Mouse (Mus musculus) heart, embryonic 11.5 days (tissue): Measurements from ENCODE around the gene S100a7a. TPM values are rescaled to one million over a fixed set of nuclear protein-coding genes. Genes with fewer than 3 reads are reported as not detected.

Experiments used
- ATAC-seq: fragments of 200-750 bp; cut with Nextera tagmentation; replicated peaks from 2 replicates; pipeline ENCODE4 v1.8.0; 2017; ENCODE audit warnings: moderate library complexity; ENCODE audit not compliant: insufficient number of reproducible peaks, low FRiP score, low TSS enrichment
- H3K27ac ChIP-seq: fragments of 300-500 bp; sonication (generic); 2 replicates; pipeline ENCODE4 v1.5.1; 2014; ENCODE audit warnings: mild to moderate bottlenecking, low read depth, low read length
- H3K27me3 ChIP-seq: fragments of 300-500 bp; sonication (generic); 2 replicates; pipeline ENCODE4 v1.6.1; 2014; ENCODE audit warnings: mild to moderate bottlenecking, low read length, mixed read lengths; ENCODE audit not compliant: control insufficient read depth, insufficient read depth
- H3K36me3 ChIP-seq: fragments of 300-500 bp; sonication (generic); 2 replicates; pipeline ENCODE4 v1.6.1; 2014; ENCODE audit warnings: mild to moderate bottlenecking, low read length, moderate library complexity, mixed read lengths; ENCODE audit not compliant: control insufficient read depth, insufficient read depth
- H3K4me1 ChIP-seq: fragments of 300-500 bp; sonication (generic); 2 replicates; pipeline ENCODE4 v1.6.1; 2014; ENCODE audit warnings: low read length; ENCODE audit not compliant: control insufficient read depth, insufficient read depth
- H3K4me2 ChIP-seq: fragments of 300-500 bp; sonication (generic); 2 replicates; pipeline ENCODE4 v1.6.1; 2014; ENCODE audit warnings: mild to moderate bottlenecking, moderate library complexity
- H3K4me3 ChIP-seq: fragments of 300-500 bp; sonication (generic); 2 replicates; pipeline ENCODE4 v1.5.1; 2014; ENCODE audit warnings: low read depth, low read length
- H3K9ac ChIP-seq: fragments of 300-500 bp; sonication (generic); 2 replicates; pipeline ENCODE4 v1.6.1; 2014; ENCODE audit warnings: mild to moderate bottlenecking, low read depth, low read length, moderate library complexity
- H3K9me3 ChIP-seq: fragments of 300-500 bp; sonication (generic); replicated peaks from 2 replicates; pipeline ENCODE4 v1.6.1; 2016; ENCODE audit warnings: low read length; ENCODE audit not compliant: control insufficient read depth
- WGBS: fragments of 180-500 bp; shearing (Covaris S2); extraction: QIAGEN DNeasy Blood & Tissue Kit; methylation state at CpG from one replicate; pipeline ENCODE4 v1.1.7; 2014; ENCODE audit not compliant: insufficient replicate concordance; 5-methylcytosine and 5-hydroxymethylcytosine counted together
- polyA plus RNA-seq: library from polyadenylated mRNA; unstranded; fragments of >200 nt; fragmentation: Nextera tagmentation; extraction: Ambion mirVana; gene quantifications from 2 replicates; pipeline ENCODE4 v1.2.1, GENCODE M21; 2014

The S100a7a gene
- polyA plus RNA-seq = not detected in 2 replicates

- no peak within 1 kb of the TSS for H3K9ac ChIP-seq
- 0 out of 2 replicates have a peak, but pooled peaks cover 2% of the 10 kb centered on the region for H3K27me3 ChIP-seq
- no peak for ATAC-seq
- no peaks in the 10 kb centered on the region for H3K4me1 ChIP-seq
- no peak within 1 kb of the TSS for H3K27ac ChIP-seq
- H3K9me3 ChIP-seq = no peaks in the 10 kb centered on the region
- H3K4me2 ChIP-seq = no peak within 1 kb of the TSS
- no peak within 1 kb of the TSS for H3K4me3 ChIP-seq
- H3K36me3 ChIP-seq = no peaks in the 10 kb centered on the region
Observed at GRCm38 (mm10) chr3:90653717-90654116, at the start of gene S100a7a. S100a7a (plus strand) TSS chr3:90654017.

- Histone ChIP-seq H3K4me1 (peaks cover 5% of the 10 kb centered on the region; the same call in 1 of the 2 replicates), H3K36me3 (no peaks in the 10 kb centered on the region), H3K27ac (no peak overlapping the region), H3K4me3 (no peak overlapping the region), H3K9ac (no peak overlapping the region), H3K4me2 (no peak overlapping the region), H3K9me3 (no peaks in the 10 kb centered on the region), H3K27me3 (0 out of 2 replicates have a peak, but pooled peaks cover 3% of the 10 kb centered on the region)
- ATAC-seq = 0 out of 2 replicates have a peak, but pooled peaks have one; percentile 19
- WGBS = 48% methylated on average over 4 of the region's 4 CpGs
Observed at GRCm38 (mm10) chr3:90604416-90604815, 49.4 kb upstream of the S100a7a start.

GRCm38 (mm10) chr3:90605049-90605448 is 48.8 kb upstream of the S100a7a start:
- Histone ChIP-seq H3K4me3 (no peak overlapping the region), H3K9me3 (no peaks in the 10 kb centered on the region), H3K9ac (no peak overlapping the region), H3K4me2 (no peak overlapping the region), H3K36me3 (no peaks in the 10 kb centered on the region), H3K4me1 (peaks cover 5% of the 10 kb centered on the region; the same call in 1 of the 2 replicates), H3K27me3 (0 out of 2 replicates have a peak, but pooled peaks cover 3% of the 10 kb centered on the region), H3K27ac (no peak overlapping the region)
- ATAC-seq = no peak
- 76% methylated on average over 3 of the region's 3 CpGs for WGBS

DNA sequence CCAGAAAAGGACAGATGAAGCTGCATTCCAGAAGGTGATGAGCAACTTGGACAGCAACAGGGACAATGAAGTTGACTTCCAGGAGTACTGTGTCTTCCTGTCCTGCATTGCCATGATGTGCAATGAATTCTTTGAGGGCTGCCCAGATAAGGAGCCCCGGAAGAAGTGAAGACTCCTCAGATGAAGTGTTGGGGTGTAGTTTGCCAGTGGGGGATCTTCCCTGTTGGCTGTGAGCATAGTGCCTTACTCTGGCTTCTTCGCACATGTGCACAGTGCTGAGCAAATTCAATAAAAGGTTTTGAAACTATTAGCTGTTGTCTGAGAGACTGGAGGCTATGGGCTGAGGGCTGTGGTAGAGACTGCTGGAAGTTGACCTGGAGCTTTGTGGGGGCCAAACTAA is 48.1 kb upstream of the S100a7a start:
- H3K27me3 ChIP-seq = 0 out of 2 replicates have a peak, but pooled peaks cover 3% of the 10 kb centered on the region
- 84% methylated on average over 2 of the region's 2 CpGs for WGBS
- H3K36me3 ChIP-seq = no peaks in the 10 kb centered on the region
- no peaks in the 10 kb centered on the region for H3K9me3 ChIP-seq
- H3K9ac ChIP-seq = no peak overlapping the region
- no peak overlapping the region for H3K4me3 ChIP-seq
- ATAC-seq = no peak
- no peak overlapping the region for H3K27ac ChIP-seq
- no peak overlapping the region for H3K4me2 ChIP-seq
- peaks cover 5% of the 10 kb centered on the region; the same call in 1 of the 2 replicates for H3K4me1 ChIP-seq

DNA sequence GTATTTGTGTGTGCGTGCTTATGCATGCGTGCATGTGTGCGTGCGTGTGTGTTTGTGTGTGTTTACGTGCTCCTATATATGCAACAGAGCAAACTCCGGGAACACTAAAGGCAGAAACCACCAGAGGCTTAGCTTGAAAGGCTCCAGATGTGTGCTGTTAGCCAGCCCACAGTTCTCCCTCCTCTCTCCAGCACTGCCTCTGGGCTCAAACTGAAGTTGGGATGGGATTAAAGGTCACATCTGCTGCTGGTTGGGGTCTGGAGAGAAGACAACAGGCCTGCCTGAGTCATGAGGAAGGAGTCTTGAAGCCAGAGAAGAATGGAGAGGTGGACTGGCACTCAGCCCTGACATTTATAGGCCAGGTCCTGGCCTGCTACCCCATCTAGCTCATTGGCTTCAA is 47.6 kb upstream of the S100a7a start:
- Histone ChIP-seq H3K9ac (no peak overlapping the region), H3K27me3 (0 out of 2 replicates have a peak, but pooled peaks cover 3% of the 10 kb centered on the region), H3K27ac (no peak overlapping the region), H3K4me3 (no peak overlapping the region), H3K36me3 (no peaks in the 10 kb centered on the region), H3K4me1 (peaks cover 5% of the 10 kb centered on the region; the same call in 1 of the 2 replicates), H3K9me3 (no peaks in the 10 kb centered on the region), H3K4me2 (no peak overlapping the region)
- 91% methylated on average over 6 of the region's 6 CpGs for WGBS
- ATAC-seq = no peak

DNA sequence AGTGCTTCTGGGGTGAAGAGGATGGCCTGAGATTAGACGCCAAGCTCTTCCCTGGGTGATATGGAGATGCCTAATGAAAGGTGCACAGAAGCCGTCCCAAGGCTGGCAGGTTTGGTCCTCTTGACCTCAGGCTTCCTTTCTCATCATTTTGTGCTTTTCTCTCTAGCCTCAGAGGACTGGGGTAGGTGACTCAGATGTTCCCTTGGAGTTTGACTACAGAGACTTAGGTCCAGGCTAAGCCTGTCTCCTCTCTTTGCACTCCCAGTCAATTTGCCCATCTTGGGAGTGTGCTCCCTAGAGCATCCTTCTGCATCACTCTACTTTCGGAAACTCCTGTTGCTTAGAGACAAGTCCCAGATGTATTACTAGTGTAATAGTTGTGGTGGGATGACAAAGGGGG is 46.5 kb upstream of the S100a7a start:
- Histone ChIP-seq H3K4me1 (peaks cover 5% of the 10 kb centered on the region; the same call in 1 of the 2 replicates), H3K9ac (no peak overlapping the region), H3K27me3 (0 out of 2 replicates have a peak, but pooled peaks cover 3% of the 10 kb centered on the region), H3K4me3 (no peak overlapping the region), H3K9me3 (no peaks in the 10 kb centered on the region), H3K36me3 (no peaks in the 10 kb centered on the region), H3K4me2 (no peak overlapping the region), H3K27ac (no peak overlapping the region)
- no peak for ATAC-seq
- 69% methylated on average over 3 of the region's 3 CpGs for WGBS

DNA sequence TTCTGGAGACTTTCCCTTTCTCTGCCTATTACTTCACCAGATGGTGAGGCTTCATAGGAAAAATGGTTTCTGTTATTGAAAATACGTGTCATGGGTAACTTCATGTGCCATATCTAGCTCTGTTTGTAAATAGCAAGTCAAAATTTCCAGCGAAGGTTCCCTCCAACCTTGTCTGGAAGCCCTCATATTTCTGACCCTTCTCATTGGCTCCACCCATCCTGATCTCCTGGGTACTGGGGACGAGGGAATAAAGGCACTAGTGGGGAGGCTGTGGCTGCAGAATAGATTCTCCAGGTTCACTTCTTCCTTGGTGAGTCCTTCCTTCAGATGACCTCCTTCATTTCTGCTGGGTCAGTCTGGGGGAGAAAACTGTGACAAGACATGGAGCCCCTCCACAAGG is 45.6 kb upstream of the S100a7a start, which contains the start of gene S100a5:
S100a5 (plus strand) TSS at position 301 of the 400 bp plus-strand sequence.
- H3K9me3 ChIP-seq = no peaks in the 10 kb centered on the region
- no peaks in the 10 kb centered on the region for H3K36me3 ChIP-seq
- no peak within 1 kb of the TSS for H3K9ac ChIP-seq
- H3K27ac ChIP-seq = no peak within 1 kb of the TSS
- H3K4me2 ChIP-seq = no peak within 1 kb of the TSS
- WGBS = 47% methylated on average over 3 of the region's 3 CpGs
- H3K27me3 ChIP-seq = 0 out of 2 replicates have a peak, but pooled peaks cover 3% of the 10 kb centered on the region
- ATAC-seq = no peak
- no peak within 1 kb of the TSS for H3K4me3 ChIP-seq
- peaks cover 9% of the 10 kb centered on the region; the same call in 1 of the 2 replicates for H3K4me1 ChIP-seq

- Histone ChIP-seq H3K4me2 (no peak overlapping the region), H3K36me3 (no peaks in the 10 kb centered on the region), H3K4me1 (0 out of 2 replicates have a peak, but pooled peaks cover 5% of the 10 kb centered on the region), H3K27me3 (0 out of 2 replicates have a peak, but pooled peaks cover 3% of the 10 kb centered on the region), H3K9me3 (no peaks in the 10 kb centered on the region), H3K4me3 (no peak overlapping the region), H3K9ac (no peak overlapping the region), H3K27ac (no peak overlapping the region)
- no peak for ATAC-seq
Observed at GRCm38 (mm10) chr3:90609102-90609501, 44.7 kb upstream of the S100a7a start.

DNA sequence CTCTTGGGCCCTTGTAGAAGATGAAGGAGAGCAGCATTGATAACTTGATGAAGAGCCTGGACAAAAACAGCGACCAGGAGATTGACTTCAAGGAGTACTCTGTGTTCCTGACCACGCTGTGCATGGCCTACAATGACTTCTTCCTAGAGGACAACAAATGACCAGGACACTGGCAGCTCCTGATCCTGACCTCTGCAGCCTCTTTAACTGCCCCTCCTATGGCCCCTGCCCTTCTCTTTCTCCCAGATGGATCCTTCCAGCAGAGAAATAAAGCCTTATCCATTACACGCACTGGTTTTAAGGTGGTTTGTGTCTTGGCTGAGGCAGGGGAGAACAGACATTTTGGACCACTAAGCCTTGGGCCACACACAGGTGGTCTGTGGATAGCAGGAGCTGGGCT is 42.3 kb upstream of the S100a7a start:
- WGBS = 76% methylated on average over 3 of the region's 3 CpGs

More for the DNA sequence above, 42.3 kb upstream of the S100a7a start:
- no peak overlapping the region for H3K4me2 ChIP-seq
- H3K9me3 ChIP-seq = no peaks in the 10 kb centered on the region
- H3K36me3 ChIP-seq = no peaks in the 10 kb centered on the region
- ATAC-seq = no peak
- H3K27ac ChIP-seq = no peak overlapping the region
- H3K9ac ChIP-seq = no peak overlapping the region
- H3K27me3 ChIP-seq = 0 out of 2 replicates have a peak, but pooled peaks cover 3% of the 10 kb centered on the region
- H3K4me3 ChIP-seq = no peak overlapping the region
- 0 out of 2 replicates have a peak, but pooled peaks cover 5% of the 10 kb centered on the region for H3K4me1 ChIP-seq
